Mouse (Mus musculus): ENCODE measurements around the gene Srcin1.

Gene Srcin1

DNA sequence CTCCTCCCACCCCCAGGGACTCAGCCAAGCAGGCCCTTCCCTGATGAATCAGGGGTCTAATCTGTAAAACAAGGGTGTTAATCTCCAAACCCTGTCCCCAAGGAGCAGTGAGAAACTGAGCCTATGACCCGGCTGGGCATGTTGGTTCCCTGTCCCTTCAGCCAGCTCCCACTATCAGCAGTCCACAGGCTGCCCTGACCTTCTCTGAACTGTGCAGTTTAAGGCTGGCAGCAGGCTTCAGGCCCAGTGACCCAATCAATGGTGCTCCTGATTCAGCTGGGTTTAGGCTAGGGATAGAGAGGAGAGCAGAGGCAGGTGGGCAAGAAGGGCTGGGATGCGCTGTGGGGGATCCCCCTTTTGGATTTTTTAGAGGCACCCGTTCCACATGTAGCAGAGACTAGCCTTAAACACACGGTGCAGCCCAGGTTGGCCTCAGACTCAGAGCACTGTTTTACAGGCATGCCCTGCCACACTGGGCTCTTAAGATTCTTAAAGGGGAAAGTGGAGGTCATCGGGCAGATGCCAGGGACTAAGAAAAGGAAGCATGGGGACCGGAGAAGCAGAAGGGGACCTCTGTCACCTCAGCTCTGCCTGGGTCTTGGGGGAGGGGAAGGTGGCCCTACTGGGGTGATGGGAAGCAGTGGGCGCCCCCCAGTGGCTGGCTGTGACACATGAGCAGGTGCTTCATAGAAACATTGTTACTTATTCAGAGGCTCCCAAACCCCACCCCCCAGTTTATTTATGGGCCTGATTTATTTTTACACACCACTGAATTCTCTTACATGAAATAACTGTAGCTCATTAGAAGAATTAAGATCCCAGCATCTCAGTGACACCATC is 19.2 kb downstream of the Srcin1 start:
- DNase-seq (ENCODE audit: extremely low read depth, insufficient read length, low spot score) = no peak

DNA sequence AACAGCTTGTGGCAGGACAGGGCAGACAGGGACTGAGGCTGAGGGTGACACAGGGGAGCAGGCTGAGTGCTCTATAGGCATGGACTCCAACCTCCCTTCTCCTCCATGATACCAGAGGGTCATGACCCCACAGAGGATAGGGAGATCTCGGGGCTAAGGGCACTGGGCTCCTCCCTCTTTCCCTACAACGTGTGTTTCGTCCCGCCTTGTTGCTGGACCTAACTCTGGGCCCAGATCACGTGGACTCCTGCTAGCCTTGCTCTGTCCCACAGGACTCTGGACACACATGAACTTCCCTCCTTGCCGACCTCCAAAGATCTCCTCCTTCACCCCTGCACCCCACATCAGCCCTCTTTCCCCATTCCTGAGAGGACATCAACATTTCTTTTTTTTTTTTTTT is 20.8 kb downstream of the Srcin1 start:
- no peak for DNase-seq (ENCODE audit: extremely low read depth, insufficient read length, low spot score)

DNA sequence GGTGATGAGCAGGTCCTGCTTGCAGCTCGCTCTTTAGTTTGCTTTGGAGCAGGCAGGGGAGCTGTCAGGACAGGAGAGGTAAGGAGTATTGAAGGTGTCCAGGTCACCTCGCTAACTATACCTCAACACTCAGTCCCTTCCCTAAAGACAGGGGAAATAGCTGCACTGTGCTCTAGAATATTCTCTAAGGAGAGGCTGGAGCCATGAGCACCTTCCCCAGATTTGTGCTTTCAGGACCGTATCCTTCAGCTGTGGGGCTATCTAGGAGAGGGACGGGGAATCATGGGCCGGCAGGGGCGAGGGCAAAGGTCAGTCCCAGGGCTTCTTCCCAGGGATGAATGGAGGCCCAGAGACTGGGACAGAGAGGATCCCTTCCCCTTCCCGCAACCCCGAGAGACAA is 23.8 kb downstream of the Srcin1 start:
- DNase-seq (ENCODE audit: extremely low read depth, insufficient read length, low spot score) = no peak

GRCm38 (mm10) chr11:97548757-97549156 is 27.2 kb downstream of the Srcin1 start:
- DNase-seq (ENCODE audit: extremely low read depth, insufficient read length, low spot score) = no peak

GRCm38 (mm10) chr11:97547957-97548706 is 27.9 kb downstream of the Srcin1 start:
- no peak for DNase-seq (ENCODE audit: extremely low read depth, insufficient read length, low spot score)

- no peak for DNase-seq (ENCODE audit: extremely low read depth, insufficient read length, low spot score)
These were observed 29.1 kb downstream of the Srcin1 start for GRCm38 (mm10) chr11:97546804-97547411.

DNA sequence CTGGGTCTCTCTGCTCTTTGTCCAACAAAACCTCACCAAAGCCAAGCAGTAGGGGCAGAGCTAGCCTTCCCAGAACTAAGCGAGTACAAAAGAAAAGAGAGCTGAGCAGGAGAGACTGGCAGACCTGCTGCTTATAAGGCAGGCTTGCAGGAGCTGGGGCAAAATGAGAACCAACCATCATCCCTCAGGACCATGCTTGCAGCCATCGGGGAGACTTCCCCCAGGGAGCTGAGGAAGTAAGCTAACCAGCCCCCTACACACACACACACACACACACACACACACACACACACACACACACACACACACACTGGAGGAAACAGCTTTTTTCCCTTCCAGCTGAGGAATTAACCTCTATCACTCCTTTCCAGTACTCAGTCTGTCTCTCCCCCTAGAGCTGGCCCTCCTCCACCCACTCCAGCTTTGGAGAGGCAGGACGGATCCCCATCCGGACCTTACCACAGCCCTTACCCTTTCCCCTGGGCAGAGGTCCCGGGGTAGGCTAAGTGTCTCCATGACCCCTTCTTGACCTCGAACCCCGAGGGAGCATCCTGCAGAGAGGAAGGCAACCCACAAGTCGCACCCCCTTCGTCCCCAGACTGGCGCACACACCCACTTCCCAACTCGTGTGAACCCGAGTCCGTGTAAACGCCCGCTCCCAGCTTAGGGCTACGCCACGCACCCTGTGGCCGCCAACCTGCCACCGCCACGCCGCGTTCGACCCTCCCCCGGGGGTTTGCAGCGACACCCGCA is 30.0 kb downstream of the Srcin1 start:
- DNase-seq (ENCODE audit: extremely low read depth, insufficient read length, low spot score) = no peak

DNA sequence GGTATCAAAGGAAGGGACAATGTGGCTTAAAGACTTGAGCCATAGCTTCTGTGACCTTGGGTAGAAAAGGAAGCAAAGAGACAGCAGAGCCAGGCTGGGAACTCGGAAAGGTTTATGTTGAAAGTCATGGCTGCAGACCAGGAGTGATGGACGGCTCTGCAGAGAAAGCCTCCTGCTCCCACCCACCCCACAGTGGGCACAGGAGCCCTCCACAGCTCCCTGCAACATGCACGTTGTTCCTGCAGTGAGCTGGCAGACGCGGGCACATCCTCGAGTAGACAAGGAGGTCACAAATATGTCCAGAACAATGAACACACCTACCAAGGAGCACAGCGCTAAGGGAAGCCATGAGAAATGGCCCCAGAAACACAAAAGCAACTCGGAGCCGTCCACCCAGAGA is 32.1 kb downstream of the Srcin1 start:
- no peak for DNase-seq (ENCODE audit: extremely low read depth, insufficient read length, low spot score)

GRCm38 (mm10) chr11:97543181-97543733 is 32.7 kb downstream of the Srcin1 start:
- peak; percentile 65 for DNase-seq (ENCODE audit: extremely low read depth, insufficient read length, low spot score)

DNA sequence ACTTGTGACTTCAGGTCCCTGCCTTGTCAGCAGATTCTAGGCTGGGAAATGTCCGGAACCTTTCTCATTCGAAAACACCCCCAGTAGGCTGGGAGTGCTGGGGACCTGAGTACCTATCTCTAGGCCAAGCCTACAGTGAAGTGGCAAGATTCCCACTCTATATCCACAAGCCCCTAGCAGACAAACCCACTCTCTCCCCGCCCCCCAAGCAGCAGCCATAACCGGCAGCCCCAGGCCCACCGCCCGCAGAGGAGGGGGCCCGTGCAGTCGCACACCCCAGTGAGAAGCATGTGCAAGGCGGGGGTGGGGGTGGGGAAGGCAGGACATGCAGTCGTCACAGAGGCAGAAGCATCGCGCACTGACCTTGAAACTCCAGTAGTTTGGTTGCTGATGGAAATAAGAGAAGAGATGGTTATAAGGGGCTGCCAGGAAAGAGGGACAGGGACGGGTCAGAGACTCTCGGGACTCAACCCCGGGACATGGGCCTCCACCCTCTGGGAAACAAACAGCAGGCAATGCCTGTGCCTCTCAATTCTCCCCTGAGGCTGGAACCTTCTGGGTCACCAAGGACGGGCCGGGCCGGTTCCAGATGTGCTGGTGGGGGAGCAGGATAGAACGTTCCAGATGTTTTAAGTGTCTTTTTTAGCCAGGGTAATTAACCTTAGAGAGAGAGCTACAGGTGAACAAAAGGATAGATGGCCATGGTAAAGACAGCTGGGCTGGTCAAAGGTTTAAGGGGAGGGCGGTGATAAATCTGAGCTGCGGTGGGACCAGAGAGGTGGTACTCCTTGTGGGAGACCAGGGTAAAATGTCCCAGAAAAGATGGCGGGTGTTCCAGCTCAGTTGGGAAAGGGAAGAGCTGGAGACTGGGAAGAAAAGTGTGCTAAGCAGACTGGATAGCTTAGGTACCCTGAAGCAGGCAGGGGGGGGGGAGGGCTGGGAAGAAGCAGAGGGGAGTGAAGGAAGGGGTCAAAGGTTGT is 33.5 kb downstream of the Srcin1 start:
- DNase-seq (ENCODE audit: extremely low read depth, insufficient read length, low spot score) = no peak

DNA sequence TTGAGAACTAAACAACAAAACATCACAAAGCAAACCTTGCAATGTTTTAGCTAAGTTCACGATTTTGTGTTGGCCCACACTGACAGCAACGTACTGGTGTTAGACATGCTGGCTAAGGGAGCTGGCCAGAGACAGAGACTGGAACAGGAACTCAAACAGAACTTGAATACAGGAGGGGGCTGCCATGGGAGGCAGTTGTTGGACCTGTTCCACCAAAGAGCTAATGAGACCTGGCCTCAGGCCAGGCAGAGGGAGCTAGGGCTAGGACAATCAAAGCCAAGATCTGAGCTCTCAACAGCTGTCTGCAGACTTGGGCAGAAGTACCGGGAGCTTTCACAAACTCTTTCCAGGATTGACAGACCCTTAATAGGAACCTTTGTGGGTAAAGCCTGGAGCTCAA is 35.4 kb downstream of the Srcin1 start:
- DNase-seq (ENCODE audit: extremely low read depth, insufficient read length, low spot score) = no peak

GRCm38 (mm10) chr11:97540136-97540535 is 35.9 kb downstream of the Srcin1 start:
- DNase-seq (ENCODE audit: extremely low read depth, insufficient read length, low spot score) = no peak

- no peak for DNase-seq (ENCODE audit: extremely low read depth, insufficient read length, low spot score)
These were observed 36.4 kb downstream of the Srcin1 start for GRCm38 (mm10) chr11:97539622-97540021.

GRCm38 (mm10) chr11:97537580-97538089 is 38.4 kb downstream of the Srcin1 start:
- no peak for DNase-seq (ENCODE audit: extremely low read depth, insufficient read length, low spot score)

DNA sequence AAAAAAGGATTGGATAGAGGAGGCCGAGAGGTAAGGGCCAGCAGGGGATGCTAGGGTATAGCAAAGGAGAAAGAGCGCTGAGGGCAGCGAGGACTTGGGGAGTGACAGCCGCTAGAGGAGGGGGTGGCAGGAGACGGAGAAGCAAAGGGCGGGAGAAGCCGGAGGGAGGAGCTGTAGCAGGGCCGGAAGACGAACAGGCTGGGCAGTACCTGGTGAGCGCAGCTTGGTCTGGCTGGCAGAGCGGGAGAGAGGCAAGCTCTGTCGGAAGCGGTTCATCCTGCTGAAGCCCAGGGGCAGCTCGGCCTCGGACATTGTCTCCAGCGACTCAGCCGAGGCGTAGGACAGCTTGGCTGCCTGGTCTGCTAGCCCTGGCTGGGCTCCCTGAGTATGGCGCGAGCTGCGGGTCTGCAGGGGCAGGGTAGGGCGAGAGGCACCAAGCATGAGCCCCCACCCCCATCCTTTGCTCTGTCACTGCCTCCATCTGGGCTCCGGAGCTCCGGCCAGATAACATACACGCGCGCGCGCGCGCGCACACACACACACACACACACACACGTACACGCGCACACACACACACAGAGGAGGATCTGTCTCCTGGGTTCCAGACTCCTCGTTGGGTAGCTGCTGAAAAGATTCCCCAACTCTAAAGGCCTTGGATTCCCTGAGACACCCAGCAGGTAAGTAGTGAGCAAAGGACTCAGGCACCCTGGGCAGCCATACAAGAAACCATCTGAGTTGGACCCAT is 39.0 kb downstream of the Srcin1 start:
- no peak for DNase-seq (ENCODE audit: extremely low read depth, insufficient read length, low spot score)

DNA sequence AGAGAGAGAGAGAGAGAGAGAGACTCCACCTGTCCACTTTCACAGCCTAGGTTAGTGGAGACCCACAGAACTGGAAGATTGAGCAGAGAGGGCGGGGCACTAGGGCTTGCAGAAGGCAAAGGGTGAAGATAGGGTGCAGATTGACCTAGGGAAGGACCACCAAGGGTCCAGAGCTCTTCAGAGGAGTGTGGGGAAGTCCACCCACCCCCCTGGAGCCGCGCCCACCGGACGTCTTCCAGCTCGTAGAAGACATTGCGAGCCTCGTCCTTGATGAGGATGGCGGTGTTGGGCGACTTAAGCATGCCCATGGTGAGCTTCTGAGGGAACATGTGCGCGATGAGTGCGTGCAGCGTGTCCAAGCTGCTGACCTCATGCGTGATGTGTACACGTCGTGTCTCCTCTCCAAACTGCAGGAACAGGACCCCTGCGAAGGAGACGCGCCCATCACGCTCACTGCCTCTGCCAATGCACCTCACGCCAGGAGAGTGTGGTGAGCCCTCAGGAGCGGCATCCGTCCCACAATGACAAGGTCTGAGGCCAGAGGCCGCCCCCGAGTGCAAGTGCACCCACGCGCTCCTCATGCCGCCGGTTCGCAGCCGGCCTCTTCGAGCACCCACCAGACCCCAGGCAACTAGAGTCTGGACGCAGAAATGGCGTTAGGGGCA is 39.8 kb downstream of the Srcin1 start:
- DNase-seq (ENCODE audit: extremely low read depth, insufficient read length, low spot score) = no peak

GRCm38 (mm10) chr11:97535660-97536059 is 40.3 kb downstream of the Srcin1 start:
- no peak for DNase-seq (ENCODE audit: extremely low read depth, insufficient read length, low spot score)

- no peak for DNase-seq (ENCODE audit: extremely low read depth, insufficient read length, low spot score)
These were observed 40.7 kb downstream of the Srcin1 start for GRCm38 (mm10) chr11:97535308-97535630.
